Mouse (Mus musculus): Measurements from ENCODE around the gene Ppp1r9b. TPM values are rescaled to one million over a fixed set of nuclear protein-coding genes. Genes with fewer than 3 reads are reported as not detected.
A peak's percentile ranks its signal among the peaks of the same experiment; 100 is the strongest.
"Not testable (repeated sequence)": the region's sequence is repeated elsewhere in the genome, so short reads cannot be mapped to it uniquely, and the experiment has no call there.

The Ppp1r9b gene
- 100 to 1,000 TPM; 388 to 414 TPM for total RNA-seq (2021)

DNA sequence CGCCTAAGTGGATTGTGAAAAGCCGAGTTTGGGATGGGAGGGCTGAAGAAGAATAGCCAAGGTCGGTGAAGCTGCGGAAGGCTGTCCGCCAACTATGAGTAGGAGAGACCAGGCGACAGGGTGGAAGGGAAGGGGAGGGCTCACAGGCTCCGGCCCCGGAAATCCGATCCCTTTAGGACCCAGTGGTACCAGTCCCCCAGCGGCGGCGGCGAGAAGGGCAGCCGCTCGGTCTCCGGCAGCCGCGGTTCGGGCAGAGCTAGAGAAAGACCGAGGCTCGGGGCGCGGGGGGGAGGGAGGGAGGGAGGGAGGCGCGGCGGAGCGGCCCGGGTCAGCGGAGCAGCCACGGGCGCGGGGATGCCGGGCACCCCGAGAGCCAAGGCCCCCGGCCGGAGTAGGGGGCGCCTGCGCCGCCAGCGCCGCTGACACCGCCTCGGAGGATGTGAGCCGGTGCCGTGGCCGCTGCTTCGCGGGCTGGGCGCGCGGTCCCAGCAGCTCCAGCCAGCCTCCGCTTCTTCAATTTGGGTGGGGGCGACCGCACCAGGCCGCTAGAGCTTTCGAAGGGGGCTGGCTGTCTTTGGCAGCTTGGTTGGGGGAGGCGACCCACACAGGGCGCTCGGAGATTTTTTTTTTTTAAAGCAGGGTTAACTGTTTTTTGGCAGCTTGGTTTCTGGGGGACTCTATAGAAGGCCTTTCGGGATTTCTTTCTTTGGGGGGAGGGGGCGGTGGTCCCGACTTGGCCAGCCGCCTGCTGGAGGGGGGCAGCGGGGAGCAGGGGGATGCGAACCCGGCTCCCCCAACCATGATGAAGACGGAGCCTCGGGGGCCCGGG, at the start of gene Ppp1r9b:
Ppp1r9b (plus strand) TSS at position 287 of the 829 bp plus-strand sequence.
- DNase-seq (ENCODE audit: extremely low spot score in 1 of 2, low spot score in 2 of 2): peak; percentile 89 to 95
- intact Hi-C loops (cut with DNase I): no loop called here

DNA sequence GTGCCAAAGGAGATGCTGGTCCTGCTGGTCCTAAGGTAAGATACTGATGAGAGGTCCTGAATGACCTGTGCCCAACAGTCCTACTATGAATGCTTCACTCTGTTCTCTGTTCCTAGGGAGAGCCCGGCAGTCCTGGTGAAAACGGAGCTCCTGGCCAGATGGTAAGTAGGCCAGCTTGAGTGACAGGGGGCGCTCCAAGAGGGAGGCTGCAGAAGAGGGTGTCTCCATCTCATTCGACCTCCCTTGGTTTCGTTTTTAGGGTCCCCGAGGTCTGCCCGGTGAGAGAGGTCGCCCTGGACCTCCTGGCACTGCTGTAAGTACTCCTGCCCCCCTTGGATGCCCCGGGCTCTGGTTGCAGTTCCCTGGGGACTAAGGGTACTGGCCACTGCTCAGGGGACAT, 49.7 kb upstream of the Ppp1r9b start:
- intact Hi-C loops (cut with DNase I): no loop called here
- peak in 1 of 2 experiments; percentile 31 for DNase-seq (ENCODE audit: extremely low spot score in 1 of 2, low spot score in 2 of 2)

DNA sequence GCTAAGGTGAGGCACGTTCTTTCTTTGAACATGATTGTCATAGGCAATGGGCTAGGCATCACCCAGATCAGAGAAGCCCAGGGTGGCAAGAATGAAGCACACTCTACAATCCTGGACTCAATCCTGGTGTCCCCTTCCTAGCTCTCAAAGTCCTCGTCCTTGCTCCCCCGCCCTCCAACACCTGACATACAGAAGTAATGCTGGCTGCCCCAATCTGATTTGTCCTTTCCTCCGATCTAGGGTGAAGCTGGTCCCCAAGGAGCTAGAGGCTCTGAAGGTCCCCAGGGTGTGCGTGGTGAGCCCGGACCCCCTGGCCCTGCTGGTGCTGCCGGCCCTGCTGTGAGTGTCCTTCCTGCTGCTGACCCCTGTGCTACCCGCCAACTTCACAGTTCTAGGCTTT, 49.1 kb upstream of the Ppp1r9b start:
- intact Hi-C loops (cut with DNase I): no loop called here
- DNase-seq (ENCODE audit: extremely low spot score in 1 of 2, low spot score in 2 of 2): no peak

DNA sequence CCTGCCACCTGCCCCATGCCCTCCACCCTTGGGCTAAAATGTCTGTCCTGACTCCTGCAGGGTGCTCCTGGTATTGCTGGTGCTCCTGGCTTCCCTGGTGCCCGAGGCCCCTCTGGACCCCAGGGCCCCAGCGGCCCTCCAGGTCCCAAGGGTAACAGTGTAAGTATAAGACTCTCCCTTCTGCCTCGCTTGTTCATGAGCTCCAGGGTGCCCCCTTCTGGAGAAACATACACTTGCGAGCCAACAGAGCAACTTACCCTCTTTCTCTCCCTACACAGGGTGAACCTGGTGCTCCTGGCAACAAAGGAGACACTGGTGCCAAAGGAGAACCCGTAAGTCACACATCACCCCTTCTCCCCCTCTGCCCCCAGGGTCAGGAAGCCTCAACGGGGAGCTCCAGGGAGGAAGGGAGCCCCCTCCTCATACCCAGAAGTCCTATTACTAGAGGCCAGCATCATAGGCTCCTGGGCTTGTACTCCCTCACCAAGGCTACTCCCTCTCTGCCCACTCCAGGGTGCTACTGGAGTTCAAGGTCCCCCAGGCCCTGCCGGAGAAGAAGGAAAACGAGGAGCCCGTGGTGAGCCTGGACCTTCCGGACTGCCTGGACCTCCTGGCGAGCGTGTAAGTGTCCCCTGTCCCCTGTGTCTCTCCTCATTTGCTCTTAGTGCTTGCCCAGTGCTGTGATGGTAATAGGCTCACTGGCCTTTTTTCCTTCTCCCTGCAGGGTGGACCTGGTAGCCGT, 48.4 kb upstream of the Ppp1r9b start:
- intact Hi-C loops (cut with DNase I): no loop called here
- DNase-seq (ENCODE audit: extremely low spot score in 1 of 2, low spot score in 2 of 2): peak in 1 of 2 experiments; percentile 52

DNA sequence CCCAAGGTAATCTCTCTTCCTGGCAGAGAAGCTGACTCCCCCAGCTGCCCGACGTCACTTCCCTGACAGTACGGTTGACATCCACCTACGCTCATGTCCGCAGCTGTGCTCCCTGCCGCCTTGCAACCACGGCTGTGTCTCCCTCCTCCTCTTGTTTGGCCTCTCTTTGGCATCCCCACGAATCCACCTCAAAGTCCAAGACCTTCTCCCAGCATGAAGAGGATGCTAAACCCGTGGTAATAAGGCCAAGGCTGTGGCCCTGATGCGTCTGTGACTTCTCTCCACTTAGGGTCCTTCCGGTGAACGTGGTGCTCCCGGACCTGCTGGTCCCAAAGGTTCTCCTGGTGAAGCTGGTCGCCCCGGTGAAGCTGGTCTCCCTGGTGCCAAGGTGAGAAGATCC, 47.8 kb upstream of the Ppp1r9b start:
- DNase-seq (ENCODE audit: extremely low spot score in 1 of 2, low spot score in 2 of 2): no peak
- intact Hi-C loops (cut with DNase I): no loop called here

DNA sequence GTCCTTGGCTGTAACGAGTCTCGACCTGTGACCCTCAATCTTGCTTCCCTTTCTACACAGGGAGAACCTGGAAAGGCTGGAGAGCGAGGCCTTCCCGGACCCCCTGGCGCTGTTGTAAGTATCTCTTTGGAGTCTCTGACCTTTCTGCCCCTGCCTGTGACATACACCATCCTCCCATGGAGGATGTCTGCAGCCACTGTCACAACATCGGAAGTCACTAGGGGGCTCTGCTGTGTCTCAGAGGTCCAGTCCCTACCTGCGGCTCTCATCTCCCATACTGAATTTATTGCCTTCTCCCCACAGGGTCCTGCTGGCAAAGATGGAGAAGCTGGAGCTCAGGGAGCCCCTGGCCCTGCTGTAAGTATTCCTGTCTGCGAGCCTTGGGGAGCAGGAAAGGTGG, 46.5 kb upstream of the Ppp1r9b start:
- DNase-seq (ENCODE audit: extremely low spot score in 1 of 2, low spot score in 2 of 2): no peak
- intact Hi-C loops (cut with DNase I): no loop called here

DNA sequence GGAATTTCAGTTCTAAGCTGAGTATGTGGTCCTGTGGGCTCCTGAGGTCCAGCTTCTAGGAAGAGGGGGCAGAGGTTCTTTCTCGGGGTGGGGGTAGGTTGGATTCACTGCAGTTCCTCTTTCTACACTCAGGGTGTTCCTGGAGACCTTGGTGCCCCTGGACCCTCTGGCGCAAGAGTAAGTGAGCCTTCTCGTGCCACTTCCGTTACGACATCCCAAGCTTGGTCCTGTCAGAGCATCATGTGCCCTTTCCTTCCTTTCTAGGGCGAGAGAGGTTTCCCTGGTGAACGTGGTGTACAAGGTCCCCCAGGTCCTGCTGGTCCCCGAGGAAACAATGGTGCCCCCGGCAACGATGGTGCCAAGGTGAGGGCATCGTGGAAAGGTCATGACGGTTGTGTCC, 45.6 kb upstream of the Ppp1r9b start:
- intact Hi-C loops (cut with DNase I): no loop called here
- DNase-seq (ENCODE audit: extremely low spot score in 1 of 2, low spot score in 2 of 2): no peak

DNA sequence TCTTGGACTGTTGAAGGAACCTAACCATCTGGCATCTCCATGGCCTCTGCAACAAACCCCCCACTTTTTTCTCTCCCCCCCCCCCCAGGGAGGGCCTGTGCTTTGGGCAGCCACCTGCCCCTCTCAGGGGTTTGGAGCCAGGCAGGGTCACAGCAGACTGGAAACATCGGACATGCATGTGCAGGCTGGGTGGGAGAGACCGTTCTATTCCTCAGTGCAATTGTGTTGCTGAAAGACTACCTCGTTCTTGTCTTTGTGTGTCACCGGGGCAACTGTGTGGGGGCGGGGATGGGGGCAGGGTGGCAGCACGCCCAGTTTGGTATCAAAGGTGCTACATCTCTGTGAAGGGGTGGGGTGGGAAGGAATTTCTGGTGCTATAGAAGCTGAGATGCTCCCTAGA, 38.7 kb upstream of the Ppp1r9b start:
- intact Hi-C loops (cut with DNase I): no loop called here
- no peak for DNase-seq (ENCODE audit: extremely low spot score in 1 of 2, low spot score in 2 of 2)

DNA sequence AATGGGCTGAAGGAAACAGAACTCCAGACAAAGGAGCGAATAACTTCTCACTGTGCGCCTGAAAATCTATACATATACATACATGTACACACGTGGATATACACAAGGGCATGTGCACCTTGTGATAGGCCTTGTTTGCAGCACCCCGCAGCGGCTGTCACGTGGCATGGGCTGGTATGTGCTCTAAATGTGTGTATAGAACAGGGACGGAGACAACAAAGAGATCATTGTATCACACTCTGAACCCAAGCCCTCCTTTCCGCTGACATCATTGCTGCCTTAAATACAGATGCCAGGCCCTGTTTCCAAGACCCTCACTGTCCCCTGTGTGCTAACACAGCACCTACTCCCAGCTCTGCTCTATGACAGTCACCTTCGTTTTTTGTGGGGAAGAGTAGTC, 35.7 kb upstream of the Ppp1r9b start:
- no peak for DNase-seq (ENCODE audit: extremely low spot score in 1 of 2, low spot score in 2 of 2)

DNA sequence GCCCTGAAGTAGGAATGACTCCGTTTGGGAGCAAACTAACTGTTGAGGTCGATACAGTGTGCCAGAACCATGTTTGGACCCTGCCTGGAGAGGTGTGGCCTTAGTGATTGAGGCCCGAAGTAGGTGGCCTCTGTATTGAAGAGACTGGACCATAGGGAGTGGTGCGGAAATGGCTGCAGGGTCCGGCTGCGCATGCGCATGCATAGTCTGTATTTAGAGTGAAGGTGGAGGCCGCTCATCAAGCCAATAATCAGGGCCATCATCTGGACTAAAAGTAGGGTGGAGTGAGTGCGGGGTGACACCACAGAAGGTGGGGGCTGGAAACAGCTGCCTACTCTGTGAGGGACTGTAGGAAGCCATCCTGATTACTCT, 33.2 kb upstream of the Ppp1r9b start:
- no peak for DNase-seq (ENCODE audit: extremely low spot score in 1 of 2, low spot score in 2 of 2)
- intact Hi-C loops (cut with DNase I): no loop called here

More for the DNA sequence above, 35.7 kb upstream of the Ppp1r9b start:
- intact Hi-C loops (cut with DNase I): no loop called here

DNA sequence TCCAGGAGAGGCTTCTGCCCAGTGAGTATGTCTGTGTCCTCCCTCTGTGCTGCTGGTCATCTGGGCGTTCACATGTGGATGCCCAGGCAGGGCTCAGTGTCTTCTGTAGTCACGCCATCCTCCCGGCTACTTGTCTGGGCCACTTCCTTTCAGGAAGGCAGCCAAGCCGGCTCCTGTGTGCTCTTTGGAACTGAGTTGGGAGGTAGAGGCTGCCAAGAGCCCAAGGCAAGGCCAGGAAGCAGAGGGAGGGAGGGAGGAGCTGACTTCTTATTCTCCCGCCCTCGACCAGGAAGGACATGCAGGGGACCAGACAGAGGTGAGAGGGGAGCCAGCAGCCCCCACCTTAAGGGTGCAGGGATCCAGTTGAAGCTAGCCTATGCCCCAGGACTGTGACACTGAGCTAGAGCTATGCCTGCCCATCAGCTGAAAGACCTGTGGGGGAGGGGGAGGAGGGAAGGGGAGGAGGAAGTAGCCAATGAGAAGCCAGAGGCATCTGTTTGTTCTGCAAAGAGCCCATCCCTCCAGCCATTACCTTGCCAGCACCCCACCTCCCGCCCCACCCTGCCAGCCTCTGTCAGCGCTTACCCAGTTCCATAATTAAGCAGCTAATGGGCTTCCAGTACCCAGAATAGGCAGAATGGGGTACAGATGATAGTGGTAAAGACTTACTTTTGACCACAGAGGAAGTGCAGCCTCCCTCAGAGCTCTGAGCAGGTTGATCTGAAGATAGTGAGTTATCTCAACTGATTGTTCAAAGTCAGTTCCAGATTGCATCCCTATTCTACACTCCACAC, 32.6 kb upstream of the Ppp1r9b start:
- intact Hi-C loops (cut with DNase I): no loop called here
- DNase-seq (ENCODE audit: extremely low spot score in 1 of 2, low spot score in 2 of 2): peak; percentile 55 to 84

DNA sequence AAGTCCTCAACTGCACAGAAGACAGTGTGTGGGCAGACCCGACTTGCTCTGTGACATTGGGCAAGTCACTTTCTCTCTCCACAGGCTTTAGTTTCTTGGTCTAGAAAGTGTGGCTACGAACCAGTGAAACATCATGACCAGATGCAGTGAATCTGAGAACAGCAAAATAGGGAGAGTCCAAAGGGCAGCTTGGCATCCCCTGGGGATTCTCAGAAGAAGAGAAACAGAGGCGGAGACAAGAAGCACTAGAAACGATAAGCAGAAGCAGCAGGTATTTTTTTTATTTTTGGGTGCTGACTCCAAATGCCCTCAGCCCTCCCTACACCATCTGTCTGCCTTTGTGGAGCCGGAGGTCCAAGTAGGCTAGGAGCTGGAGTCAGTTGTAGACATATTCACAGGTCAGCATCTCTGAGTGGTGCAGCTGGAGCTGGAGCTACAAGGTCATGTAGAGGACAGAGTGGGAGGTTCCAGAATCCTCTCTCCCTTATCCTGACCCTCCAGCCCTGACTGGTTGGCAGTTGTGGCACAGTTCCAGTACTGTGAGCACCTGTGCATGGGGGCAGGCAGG, 28.2 kb upstream of the Ppp1r9b start:
- DNase-seq (ENCODE audit: extremely low spot score in 1 of 2, low spot score in 2 of 2): no peak
- intact Hi-C loops (cut with DNase I): no loop called here

DNA sequence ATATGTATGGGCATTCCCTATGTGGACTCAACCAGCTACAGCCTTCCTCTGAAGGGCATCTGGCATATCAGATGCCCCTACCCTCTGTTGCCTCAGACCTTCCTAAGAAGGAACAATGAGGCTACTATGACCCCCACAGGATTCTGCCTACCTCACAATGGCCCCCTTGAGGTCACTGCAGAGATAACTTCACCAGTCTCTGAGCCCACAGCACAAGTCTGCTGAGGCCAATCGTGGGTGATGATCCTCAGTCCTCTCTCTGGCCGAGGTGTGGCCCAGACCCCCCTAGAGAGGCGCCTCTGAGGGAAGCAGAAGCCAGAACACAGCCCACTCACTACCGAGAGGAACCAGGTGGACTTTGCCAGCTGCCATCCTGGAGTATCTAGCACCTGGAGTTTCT, 23.4 kb upstream of the Ppp1r9b start, which contains the start of gene Hils1:
Hils1 (plus strand) TSS at position 175 of the 400 bp plus-strand sequence.
- intact Hi-C loops (cut with DNase I): no loop called here
- no peak for DNase-seq (ENCODE audit: extremely low spot score in 1 of 2, low spot score in 2 of 2)

DNA sequence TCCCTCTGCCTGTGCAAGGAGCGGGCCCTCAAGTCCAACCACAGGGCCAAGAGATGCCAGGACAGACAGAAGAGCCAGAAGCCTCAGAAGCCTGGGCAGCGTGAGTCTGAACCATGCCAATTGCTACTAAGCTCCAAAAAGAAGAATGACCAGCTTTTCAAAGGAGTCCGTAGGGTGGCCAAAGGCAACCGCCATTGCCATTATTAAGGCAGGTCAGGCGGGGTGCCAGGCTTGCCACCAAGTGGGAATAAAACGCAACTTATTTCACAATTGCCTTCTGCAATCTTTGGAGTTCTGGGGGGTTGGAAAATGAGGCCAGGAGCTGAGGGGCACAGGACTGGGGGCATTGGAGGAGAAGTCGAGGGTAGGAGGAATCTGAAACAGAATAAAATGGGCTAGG, 22.6 kb upstream of the Ppp1r9b start:
- peak in 1 of 2 experiments; percentile 34 for DNase-seq (ENCODE audit: extremely low spot score in 1 of 2, low spot score in 2 of 2)
- intact Hi-C loops (cut with DNase I): no loop called here

DNA sequence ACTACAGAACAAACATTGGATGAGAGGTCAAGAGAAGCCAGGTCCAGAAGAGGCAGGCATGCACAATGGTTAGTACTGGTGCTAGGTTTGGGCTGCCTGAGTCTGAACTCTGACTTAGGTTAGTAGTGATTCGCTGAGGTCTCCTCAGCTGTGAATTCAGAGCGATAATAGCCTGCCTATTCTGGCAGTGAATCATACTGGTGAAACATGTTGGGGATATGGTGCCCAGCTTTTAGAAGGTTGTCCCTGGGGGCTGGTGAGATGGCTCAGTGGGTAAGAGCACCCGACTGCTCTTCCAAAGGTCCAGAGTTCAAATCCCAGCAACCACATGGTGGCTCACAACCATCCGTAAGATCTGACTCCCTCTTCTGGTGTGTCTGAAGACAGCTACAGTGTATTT, 21.1 kb upstream of the Ppp1r9b start:
- intact Hi-C loops (cut with DNase I): loop anchor here (1.0 to 2.0 kb wide), 2 partner anchors 30 to 239 kb away; no protein-coding TSS in a partner anchor
- not testable (repeated sequence) for DNase-seq (ENCODE audit: extremely low spot score in 1 of 2, low spot score in 2 of 2)

DNA sequence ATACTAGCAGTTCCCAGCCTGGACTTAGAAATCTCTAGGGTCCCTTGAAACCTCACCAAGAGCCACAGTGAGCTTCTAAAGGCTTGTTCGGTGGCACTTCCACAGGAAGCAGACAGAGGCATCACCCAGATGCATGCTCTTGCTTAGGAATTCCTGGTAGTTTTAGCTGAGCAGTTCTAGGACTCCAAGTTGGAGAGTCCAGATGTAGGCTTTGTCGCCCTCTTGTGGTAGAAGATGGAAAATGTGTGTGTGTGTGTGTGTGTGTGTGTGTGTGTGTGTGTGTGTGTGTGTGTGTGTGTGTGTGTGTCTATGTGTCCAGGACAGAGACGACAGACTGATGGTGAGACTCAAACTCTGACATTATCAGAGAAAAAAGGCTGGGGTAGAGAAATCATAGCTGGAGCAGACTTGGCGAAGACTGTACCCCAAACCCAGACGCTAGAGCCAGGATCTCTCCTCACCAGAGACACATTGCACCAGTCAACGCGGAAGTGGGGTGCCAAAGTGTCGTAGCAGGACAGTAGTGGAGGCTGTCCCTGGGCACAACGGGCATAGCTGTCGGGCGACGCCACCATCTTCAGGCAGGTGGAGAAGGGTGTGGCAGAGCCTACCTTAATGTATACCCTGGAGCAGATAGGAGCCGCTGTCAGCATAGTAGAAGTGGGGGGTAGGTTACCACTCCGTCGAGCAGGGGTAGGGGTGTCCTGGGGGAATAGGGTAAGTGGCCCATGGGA, 20.5 kb upstream of the Ppp1r9b start:
- peak; percentile 75 to 85 for DNase-seq (ENCODE audit: extremely low spot score in 1 of 2, low spot score in 2 of 2)
- intact Hi-C loops (cut with DNase I): loop anchor here (2.0 kb wide), 1 partner anchor 240 kb away; no protein-coding TSS in a partner anchor

DNA sequence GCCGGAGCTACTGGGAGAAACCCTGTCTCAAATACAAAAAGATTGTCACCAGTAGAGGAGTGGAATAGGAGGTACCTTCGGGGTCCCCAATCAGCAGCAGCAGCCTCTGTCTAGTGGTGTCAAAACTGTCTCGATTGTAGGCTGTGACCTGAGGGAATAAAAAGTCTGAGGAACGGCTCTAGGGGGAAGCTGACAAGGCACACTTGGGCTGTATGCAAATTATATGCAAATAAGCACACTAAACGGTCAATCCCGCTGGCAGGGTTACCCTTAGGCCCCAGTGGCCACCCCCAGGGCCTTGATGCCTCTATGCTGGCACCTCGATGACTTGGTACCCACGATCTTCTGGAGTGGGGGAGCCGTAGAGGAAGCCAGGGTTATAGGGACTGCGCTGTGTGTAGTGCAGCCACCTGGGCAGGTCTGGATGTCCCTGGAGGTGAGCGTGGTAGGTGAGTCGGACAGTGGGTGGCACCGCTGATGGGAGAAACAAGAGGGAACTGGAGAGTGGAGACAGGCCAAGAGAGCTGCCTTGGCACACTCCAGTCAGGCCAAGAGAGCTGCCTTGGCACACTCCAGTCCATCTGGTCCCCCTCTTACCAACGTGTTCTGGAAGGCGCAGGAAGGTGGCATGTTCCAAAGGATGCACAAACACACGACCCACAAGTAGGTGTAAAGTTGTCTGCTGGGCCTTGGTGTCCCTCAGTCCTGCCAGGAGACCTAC, 18.8 kb upstream of the Ppp1r9b start:
- intact Hi-C loops (cut with DNase I): loop anchor here (2.0 kb wide), 1 partner anchor 241 kb away; no protein-coding TSS in a partner anchor
- no peak for DNase-seq (ENCODE audit: extremely low spot score in 1 of 2, low spot score in 2 of 2)

DNA sequence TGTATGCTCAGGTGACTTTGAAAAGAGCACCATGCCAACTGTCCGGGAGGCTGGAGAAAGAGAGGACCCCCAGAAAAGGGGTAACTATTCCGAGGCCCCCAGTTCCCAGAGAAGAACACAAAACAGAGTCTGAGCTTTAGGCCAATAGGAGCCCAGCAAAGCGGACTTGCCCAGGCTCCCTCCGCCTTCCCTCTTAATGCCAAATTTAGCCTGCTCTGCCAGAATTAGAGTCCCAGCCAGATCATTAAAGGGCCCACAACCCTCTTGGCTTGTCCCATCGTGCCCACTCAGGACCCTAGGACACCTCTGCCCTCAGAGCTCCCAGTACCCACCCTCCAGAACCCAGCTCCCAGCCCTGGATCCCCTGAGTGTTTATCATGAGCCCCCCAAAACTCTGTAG, 17.9 kb upstream of the Ppp1r9b start:
- DNase-seq (ENCODE audit: extremely low spot score in 1 of 2, low spot score in 2 of 2): no peak
- intact Hi-C loops (cut with DNase I): no loop called here
